Mouse (Mus musculus) kidney, postnatal 25 days (tissue): ENCODE measurements around the gene Khdc4.
A peak's percentile ranks its signal among the peaks of the same experiment; 100 is the strongest.

ENCODE experiments used
- DNase-seq, 2 experiments: peaks; one replicate each; pipeline ENCODE4 v3.0.0; 2021; ENCODE audit warnings: mixed read lengths in 2 of 2

Khdc4 gene

DNA sequence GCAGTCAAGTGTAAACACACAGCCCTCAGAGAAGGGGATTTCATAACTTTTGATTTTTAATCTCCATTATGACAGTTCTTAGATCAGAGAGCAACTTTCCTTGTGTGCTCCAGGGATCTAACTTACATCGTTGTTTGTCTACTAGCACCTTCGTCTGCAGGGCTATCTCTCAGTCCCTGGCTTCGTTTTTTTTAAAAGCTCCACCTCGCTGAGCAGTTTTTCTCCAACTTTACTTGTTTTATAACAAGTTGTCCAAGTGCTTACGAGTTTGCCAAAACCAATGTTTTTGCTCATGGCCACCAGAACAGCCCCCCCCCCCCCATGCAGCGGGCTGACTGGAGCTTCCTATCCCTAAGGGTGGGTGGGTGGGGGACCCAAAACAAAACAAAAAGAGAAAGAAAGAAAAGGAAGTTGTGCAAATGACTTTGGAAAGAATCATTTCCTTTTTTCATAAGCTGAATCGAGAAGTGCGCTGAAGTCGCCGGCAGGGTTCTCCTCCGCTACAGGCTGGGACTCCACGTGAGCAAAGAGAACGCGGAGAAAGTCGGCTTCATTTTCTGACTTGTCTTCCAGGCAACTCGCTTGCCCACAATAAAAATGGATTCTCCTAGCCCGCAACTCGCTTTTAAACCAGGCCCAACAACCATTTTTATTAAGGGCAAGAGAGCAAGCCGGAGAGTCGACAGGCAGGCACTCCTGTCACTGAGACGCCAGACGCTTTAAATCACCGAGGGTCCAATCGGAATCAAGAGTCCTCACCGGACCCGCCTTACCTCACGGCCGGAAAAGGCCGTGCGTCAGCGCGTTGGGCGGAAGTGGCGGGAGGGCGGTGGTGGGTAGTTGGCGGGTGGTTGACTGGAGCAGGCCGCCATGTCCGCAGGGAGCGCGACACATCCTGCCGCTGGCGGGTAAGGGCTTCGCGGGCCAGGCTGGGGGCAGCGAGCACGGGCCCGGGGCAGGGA lies at the start of gene Khdc4:
Gene Khdc4, plus strand, starts transcription at position 824 of the 962 bp plus-strand sequence.
- peak; percentile 96 to 99 for DNase-seq

DNA sequence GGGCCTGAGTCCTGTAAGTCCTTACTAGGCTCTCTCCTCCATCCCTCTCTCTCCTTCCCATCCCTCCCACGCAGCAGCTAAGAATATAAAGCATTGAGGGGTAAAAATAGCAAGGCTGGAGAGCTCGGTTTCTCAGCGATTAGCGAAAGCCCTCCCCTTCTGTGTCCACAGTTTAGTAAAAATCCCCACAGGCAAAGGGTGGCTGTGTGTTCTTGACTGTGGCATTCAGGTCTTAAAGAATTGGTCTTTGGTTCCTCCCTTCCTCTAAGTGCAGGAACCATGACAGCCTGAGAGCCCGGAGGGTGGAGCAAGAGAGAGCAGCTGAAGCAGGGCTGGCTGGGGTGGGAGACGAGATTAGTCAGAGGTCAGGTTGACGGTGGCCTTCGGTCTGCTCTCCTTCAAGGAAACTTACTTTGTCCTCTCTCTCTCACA lies 49.0 kb upstream of the Khdc4 start:
- peak in 1 of 2 experiments; percentile 40 for DNase-seq

DNA sequence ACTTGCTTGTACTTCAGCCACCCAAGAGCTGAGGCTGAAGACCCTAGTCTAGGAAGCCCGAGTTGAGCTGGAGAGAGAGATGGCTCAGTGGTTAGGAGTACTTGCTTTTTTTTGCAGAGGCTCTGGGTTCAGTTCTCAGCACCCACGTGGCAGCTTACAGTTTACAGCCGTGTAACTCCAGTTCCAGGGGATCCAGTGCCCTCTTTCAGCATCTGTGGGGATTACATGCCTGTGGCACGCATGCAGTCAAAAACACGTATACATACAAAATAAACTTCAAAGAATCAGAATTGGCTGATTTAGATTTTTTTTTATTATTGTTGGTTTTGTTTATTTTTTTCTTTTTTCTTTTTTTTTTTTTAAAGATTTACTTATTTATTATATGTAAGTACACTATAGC lies 48.5 kb upstream of the Khdc4 start:
- no peak for DNase-seq

DNA sequence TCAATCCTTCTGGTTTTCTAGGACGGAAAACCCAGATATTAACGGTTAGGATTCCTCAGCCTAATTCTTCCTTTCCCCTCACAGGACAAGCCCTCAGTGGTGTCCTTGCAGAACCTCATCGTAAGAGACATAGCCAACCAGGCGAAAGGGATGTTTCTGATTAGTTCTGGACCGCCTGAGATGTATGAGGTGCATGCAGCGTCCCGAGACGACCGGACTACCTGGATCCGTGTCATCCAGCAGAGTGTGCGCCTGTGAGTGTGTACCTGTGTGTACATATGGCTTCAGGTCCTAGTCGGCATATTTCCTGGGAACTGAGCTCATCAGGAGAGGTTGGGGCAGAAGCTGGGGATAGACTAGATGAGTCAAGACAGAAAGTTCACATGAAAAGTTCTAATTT lies 46.4 kb upstream of the Khdc4 start:
- DNase-seq = no peak

DNA sequence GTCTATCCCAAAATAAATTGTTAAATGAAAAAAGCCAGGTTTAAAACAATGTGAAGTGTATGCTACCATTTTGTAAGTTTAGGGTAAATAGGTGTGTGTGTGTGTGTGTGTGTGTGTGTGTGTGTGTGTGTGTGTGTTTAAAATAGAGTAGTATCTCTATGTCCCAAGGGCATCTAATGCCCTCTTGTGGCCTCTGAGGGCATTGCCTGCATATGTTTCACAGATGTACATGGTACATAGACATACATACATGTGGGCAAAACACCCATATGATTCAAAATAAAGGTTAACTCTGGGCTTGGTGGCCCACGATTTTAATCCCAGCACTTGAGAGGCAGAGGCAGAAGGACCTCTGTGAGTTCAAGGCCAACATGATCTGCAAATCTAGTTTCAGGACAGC lies 44.9 kb upstream of the Khdc4 start:
- DNase-seq = peak; percentile 75 to 85

DNA sequence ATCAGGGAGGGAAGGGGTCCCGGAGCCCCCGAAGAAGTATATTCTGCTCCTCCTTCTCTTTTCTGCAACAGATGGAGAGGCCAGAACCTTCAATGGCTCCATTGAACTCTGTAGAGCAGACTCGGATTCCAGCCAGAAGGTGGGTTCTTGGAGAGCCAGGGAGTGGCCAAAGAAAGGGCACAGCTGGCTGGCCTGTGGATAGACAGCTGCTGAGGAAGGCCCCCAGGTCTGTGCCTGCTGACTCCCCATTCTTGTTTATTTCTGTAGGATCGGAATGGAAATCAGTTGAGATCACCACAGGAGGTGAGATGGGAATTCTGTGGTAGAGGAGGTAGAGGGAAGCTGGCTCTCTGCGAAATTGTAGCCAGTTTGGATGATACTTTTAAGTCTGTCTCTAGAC lies 42.5 kb upstream of the Khdc4 start:
- DNase-seq = no peak

DNA sequence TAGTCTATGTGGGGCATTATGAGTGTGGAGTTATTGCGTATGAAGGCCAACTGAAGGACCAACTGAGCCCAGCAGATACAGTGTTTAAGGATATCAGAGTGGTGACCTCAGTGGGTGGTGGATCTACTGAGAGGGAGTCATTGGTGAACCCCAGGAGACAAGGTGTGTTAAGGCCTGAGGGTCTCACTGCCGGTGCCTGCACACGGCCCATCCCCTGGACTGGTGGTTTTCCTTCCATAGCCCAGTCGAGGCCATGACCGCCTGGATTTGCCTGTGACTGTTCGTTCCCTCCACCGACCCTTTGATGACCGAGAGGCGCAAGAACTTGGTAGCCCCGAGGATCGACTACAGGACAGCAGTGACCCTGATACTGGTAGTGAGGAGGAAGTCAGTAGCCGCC lies 39.7 kb upstream of the Khdc4 start:
- no peak for DNase-seq

DNA sequence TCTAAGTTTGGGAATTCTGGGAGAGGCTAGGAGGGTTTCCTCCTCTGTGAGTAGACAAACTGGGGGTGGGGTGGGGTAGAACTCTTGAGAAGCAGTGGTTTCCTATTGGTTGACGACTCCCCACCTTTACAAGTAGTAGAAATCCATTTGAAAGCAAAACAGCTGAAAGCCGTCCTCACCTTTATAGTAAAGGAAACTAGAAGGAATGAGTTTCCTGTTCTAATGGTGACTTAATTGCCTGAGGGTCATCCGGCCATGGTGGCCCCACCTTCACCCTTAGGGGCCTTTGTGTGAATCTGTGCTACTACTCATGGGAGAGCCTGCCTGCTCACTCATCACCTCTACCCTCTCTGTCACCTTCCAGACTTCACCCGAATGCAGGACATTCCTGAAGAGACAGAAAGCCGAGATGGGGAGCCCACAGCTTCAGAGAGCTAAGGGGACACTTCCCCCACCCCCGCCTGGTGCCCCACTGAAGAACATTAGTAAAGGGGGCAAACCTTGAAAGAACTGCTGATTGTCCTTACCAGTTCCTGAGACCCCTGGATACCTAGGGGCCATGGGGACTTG lies 39.1 kb upstream of the Khdc4 start:
- DNase-seq = no peak

DNA sequence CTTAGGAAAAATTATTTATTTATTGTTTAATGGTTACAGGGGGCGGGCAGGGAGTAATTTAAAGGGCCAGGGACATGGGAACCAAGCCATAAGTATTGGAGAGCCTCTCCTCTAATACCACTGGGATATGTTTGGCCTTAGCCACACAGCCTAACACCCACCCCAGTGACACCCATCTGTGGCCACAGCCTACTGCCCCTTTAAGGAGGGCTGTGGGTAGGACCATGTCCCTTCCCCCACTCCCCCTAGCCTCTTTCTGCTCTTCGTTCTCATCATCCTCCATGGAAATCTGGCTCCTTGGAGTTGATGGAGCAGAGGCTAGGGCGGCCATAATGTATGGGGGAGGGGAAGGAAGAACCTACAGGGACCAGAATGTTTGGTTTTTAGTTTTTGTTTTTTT lies 38.5 kb upstream of the Khdc4 start:
- no peak for DNase-seq

DNA sequence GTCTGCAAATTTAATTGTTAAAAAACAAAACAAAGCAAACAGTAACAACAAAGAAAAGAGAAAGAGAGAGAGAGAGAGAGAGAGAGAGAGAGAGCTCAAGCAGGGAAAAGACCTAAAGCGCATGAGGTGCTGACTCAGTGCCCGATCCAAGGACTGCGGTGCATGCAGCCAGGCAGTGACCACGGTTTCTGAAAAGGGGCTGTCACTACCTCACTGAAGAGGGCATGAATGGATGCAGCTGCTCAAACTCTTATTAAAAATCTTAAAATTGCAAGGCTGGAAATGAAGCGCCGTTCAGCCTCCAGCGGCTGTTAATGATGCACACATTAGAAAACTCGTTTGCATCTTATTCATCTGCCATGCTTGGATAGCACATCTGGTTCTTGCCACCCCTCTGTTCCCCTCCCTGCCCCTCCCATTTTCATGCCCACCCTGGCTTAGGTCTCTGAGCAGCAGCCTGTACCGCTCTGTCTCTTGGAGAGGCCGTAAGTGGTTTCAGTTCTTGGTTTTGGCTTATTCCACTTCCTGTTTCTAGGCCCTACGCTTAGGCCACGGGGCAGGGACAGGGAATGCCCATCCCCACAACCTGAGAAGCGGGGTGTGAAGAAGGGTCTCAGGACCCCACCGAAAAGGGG lies 37.7 kb upstream of the Khdc4 start:
- no peak for DNase-seq

DNA sequence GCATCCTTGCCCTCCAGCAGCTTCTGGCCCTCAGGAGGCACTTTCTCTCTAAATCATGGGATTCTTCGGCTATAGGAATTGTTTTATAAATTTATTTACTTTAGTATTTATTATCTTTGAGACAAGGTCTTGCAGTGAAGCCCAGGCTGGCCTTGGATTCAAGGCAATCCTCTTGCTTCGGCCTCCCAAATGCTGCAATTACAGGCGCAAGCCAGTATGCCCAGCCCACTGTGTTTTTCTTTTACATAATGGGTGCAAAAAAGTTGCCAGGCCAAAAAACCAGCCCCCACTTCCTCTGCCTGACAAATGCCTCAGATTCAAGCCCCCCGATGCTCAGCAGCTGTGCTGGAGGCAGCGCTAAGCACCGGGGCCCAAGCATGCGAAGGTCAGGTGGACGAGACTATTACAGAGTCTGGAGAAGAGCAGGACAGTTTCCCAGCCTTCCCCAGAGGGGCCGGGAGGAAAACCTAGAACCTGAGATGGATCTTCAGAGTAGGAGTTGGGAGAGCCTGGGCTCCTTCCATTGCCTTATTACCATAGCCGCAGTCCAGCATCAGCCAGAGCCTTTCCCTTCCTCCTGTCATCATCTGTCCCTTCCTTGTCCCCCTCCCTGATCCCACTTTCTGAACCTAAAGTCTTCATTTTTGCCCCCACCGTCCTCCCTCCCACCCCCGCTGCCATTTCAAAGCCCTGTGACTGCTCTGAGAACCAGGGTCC lies 37.0 kb upstream of the Khdc4 start:
- DNase-seq = no peak

DNA sequence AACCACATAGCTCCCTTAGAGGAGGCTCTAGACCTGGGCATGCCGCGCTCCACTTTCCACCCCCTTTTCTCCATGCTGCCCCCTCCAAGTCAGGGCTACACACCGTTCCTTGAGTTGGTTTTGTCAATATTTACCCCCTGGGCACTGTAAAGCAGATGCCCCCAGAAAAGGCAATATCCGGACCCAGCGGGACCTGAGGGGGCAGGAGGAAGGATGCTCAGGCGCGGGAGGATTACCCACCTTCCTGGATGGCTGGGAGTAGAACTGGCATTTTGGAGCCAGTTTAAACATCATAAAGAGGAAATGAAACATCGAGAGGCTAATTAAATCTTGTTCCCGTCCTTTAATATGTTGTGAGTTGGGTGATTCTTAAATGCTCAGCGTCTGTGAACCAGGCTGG lies 36.4 kb upstream of the Khdc4 start:
- DNase-seq = no peak

DNA sequence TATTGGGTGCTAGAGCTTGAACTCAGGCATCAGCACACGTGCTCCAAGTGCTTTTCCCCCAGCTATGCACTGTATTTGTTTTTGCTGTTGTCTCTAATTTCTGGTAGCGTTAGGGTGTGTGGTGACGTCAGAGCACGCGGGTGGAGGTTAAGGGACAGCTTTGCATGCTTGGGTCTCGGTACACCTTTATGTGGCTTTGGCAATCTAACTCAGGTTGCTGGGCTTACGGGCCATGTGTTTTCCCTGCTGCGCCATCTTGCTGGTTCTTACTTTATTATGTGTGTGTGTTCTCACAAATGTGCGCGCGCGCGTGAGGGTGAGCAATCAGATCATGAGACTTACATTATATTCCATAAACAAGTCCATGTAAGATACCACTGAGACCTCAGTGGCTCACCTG lies 35.6 kb upstream of the Khdc4 start:
- no peak for DNase-seq

DNA sequence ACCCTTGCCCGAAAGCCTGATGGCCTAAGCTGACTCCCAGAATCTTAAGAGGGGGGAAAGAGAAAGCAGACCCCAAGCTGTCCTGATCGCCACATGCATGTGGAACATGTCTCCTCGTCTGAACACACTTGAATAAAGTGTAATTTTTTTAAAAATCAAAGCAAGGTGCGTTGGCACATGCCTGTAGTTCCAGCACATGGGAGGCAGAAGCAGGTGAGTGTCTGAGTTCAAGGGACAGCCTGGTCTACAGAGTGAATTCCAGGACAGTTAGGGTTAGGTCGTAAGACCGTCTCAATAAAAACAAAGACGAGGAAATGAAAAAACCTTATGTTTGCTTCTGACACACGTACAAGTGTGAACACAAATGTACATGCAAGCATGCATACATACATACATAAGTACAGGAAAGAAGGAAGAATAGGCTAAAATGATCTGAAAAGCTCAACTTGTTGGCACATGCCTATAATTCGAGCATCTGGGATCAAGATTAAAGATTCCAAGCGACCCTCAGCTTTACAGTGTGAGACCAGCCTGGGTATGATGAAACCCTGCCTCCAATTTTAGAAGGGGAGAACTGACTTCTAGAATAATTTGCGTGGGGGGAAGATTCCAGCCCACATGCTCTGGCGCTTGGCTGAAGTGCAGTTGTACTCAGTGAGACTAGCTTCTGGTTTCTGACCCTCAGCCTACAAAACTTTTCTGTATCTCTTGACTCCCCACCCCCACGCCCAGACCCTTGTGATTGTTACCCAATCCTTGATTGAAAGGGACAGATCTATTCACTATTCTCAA lies 34.7 kb upstream of the Khdc4 start:
- DNase-seq = no peak

DNA sequence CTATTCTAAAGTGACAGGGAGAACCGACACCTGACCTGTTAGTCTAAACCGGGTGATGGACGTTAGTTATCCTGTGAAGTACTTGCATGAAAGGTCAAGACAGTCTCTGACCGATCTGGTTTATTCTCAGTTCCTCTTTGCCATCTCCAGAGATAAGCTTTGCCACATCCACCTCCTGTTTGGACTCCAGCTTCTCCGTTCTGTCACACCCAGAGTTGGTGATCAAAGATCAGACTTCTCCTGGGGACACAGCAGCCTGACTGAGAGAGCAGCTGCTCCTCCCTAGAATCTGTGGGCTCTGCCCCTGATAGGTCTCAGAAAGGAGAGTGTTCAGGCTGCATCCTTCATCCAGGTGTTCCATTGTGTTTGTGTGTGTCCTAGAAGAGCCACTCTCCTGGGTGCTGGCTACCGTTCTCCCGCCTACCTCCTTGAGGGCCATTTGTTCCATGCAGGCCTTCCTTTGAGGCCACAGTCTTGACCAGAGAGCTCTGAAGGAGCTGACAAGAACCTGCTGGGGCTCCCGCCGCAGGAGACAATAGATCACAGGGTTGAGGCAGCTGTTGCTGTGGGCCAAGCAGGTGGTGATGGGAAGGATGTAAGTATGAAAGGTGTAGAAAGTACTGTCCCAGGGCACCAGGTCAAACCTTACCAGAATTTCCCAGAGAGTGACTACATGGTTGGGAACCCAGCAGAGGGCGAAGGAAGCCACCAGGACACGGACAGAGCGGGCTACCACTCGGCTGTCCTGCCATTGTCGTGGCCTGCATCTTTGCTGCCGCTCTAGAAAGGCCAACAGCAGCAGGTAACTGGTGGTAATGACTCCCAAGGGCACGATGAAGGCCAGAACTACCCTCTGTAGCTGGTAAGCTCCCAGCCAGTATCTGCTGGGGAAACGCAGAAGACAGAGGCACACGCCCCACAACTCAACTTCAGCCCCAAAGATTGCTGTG lies 33.7 kb upstream of the Khdc4 start:
- no peak for DNase-seq

DNA sequence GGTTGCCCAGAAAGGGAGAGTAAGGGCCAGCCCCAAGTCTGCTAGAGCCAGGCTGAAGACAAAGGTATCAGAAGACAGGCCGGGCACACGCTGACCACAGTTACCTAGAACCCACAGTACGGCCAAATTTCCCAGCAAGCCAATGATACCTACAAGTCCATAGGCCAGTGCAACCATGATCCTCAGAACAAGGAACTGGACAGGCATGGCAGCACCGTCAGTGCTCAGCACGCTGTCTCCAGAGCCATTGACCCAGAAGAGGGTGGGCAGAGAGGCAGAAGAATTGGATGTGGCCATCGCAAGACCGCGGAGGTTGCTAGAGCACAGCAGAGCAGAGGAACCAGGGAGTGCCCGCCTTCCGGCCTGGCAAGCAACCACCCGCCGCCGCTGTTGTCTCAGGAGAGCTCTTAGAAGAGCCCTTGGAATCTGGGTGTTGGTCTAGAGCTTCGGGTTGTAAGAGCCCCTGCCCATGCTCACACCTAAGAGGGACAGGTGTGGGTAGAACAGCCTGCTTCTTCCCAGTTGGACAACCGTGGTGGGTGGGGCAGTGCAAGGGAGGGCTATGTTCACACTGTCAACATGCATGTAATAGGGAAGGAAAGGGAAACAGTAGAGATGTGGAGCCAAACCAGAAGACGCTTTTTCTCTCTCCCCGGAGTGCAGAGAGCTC lies 32.6 kb upstream of the Khdc4 start, which contains the start of gene Rxfp4:
Gene Rxfp4, minus strand, starts transcription at position 297 of the 670 bp plus-strand sequence.
- no peak for DNase-seq

DNA sequence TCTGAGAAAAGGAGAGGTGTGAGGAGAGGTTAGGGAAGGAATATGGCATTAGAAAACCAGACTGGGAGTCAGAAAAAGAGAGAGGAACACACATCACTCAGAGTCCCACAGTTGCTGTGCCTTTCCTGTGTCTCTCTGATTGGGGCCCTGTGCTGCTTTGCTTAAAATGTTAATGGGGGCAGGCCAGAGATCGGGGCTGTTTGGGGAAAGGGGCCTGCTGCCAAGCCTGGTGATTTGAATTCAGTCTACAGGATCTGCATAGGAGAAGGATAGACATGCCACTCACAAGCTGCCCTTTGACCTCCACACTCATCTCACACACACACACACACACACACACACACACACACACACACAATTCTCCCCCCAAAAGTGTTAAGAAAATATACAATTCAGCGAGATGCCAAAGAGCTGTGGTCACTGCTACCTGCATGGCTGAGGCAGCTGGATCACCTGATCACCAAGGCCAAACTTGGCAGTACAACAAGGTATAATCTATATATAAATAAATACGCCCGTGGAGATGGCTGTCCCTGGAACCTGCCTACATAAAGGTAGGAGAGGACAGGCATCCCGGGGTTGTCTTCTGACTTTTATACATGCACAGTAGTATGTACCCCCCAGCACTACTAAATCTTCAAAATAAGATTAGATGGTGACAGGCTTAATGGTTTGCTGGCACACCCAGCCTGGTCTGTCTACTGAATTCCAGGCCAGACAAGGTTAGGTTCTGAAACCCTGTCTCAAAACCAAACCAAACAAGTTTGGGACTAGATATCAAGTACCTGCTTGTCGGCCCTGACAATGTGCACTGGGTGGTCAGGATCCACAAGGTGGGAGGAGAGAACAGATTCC lies 31.9 kb upstream of the Khdc4 start:
- no peak for DNase-seq

DNA sequence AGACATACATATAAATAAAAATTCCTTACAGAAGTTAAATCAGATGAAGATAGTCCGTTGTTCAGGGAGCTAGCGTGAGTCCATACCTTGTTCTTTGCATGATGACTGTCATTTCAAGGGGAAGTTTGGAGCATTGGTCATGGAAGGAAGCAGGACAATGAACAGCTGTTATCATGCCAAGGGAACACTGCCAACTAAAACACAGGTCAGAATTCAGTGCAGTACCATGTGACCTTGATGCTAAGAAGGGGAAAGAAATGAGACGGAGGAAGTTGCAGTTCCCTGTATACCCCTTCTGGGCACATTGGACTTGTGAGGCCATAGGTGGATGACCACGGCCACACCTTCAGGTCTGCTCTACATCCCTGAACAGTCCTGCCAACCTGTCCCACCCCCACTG lies 31.0 kb upstream of the Khdc4 start:
- peak in 1 of 2 experiments; percentile 30 for DNase-seq

DNA sequence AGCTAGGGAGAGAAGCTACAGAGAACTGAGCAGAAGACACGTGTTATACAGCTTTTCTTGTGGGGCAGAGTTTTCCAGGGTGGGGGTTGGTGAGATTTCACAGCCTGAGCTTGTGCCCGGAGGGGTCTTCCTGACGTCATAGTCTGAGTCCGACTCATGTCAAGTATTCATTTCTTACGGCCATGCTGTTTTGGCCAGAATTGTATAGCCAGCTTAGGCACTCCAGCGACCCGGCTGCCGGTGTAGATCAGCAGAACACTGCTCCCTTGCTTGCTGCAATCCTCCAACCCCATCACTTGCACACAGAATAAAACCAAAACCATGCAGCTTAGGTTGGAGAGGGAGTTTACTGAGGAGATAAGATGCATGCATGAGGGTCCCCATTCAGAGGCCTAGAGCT lies 30.0 kb upstream of the Khdc4 start:
- DNase-seq = no peak
